Mouse (Mus musculus) limb, embryonic 11.5 days (tissue): ENCODE results near the gene Smarcad1. TPM values are rescaled to one million over a fixed set of nuclear protein-coding genes. Genes with fewer than 3 reads are reported as not detected.
A peak's percentile ranks its signal among the peaks of the same experiment; 100 is the strongest.

Experiments used
- ATAC-seq: fragments of 200-750 bp; cut with Nextera tagmentation; 2 replicates; pipeline ENCODE4 v1.8.0; 2017; ENCODE audit warnings: low read depth; ENCODE audit not compliant: insufficient number of reproducible peaks, low FRiP score, low TSS enrichment
- DNase-seq: peaks from one replicate; pipeline ENCODE4 v3.0.0-alpha.2; 2015; ENCODE audit warnings: low spot score
- H3K27ac ChIP-seq: fragments of 300-500 bp; sonication (generic); replicated peaks from 2 replicates; pipeline ENCODE4 v1.5.1; 2014; ENCODE audit warnings: low read depth, mild to moderate bottlenecking, low read length
- H3K27me3 ChIP-seq: fragments of 300-500 bp; sonication (generic); 2 replicates; pipeline ENCODE4 v1.6.1; 2014; ENCODE audit warnings: mild to moderate bottlenecking, low read length, mixed read lengths; ENCODE audit not compliant: control insufficient read depth, insufficient read depth
- H3K36me3 ChIP-seq: fragments of 300-500 bp; sonication (generic); 2 replicates; pipeline ENCODE4 v1.6.1; 2014; ENCODE audit warnings: mild to moderate bottlenecking, low read length, moderate library complexity, mixed read lengths; ENCODE audit not compliant: control insufficient read depth, insufficient read depth
- H3K4me1 ChIP-seq: fragments of 300-500 bp; sonication (generic); 2 replicates; pipeline ENCODE4 v1.6.1; 2014; ENCODE audit warnings: low read length, mixed read lengths; ENCODE audit not compliant: control insufficient read depth, insufficient read depth
- H3K4me2 ChIP-seq: fragments of 300-500 bp; sonication (generic); 2 replicates; pipeline ENCODE4 v1.6.1; 2014; ENCODE audit warnings: low read depth, mild to moderate bottlenecking, moderate library complexity; ENCODE audit not compliant: severe bottlenecking
- H3K4me3 ChIP-seq: fragments of 300-500 bp; sonication (generic); 2 replicates; pipeline ENCODE4 v1.5.1; 2014; ENCODE audit warnings: low read depth, low read length
- H3K9ac ChIP-seq: fragments of 300-500 bp; sonication (generic); 2 replicates; pipeline ENCODE4 v1.6.1; 2014; ENCODE audit warnings: mild to moderate bottlenecking, low read length
- H3K9me3 ChIP-seq: fragments of 300-500 bp; sonication (generic); 2 replicates; pipeline ENCODE4 v1.6.1; 2016; ENCODE audit warnings: low read length; ENCODE audit not compliant: control insufficient read depth
- WGBS: fragments of 180-500 bp; shearing (Covaris S2); extraction: QIAGEN DNeasy Blood & Tissue Kit; methylation state at CpG from one replicate; pipeline ENCODE4 v1.1.7; 2014; 5-methylcytosine and 5-hydroxymethylcytosine counted together
- polyA plus RNA-seq: library from polyadenylated mRNA; unstranded; fragments of >200 nt; fragmentation: Nextera tagmentation; extraction: Ambion mirVana; gene quantifications from 2 replicates; pipeline ENCODE4 v1.2.1, GENCODE M21; 2014

The Smarcad1 gene
- polyA plus RNA-seq, 1 experiment from 2014 or later: 99.4 TPM

GRCm38 (mm10) chr6:65126074-65126726 is 83.8 kb downstream of the Smarcad1 start:
- Histone ChIP-seq H3K9me3 (no peaks in the 10 kb centered on the region), H3K27ac (no peak overlapping the region), H3K9ac (no peak overlapping the region), H3K4me2 (no peak overlapping the region), H3K4me1 (no peaks in the 10 kb centered on the region), H3K36me3 (no peaks in the 10 kb centered on the region), H3K27me3 (no peaks in the 10 kb centered on the region), H3K4me3 (no peak overlapping the region)
- ATAC-seq (no peak), DNase-seq (peak; percentile 60)
- WGBS: 16% methylated on average over 2 of the region's 2 CpGs

GRCm38 (mm10) chr6:65132376-65132775 is 90.0 kb downstream of the Smarcad1 start:
- DNase-seq (no peak), ATAC-seq (no peak)
- Histone ChIP-seq H3K4me2 (no peak overlapping the region), H3K4me1 (no peaks in the 10 kb centered on the region), H3K9ac (no peak overlapping the region), H3K9me3 (no peaks in the 10 kb centered on the region), H3K27ac (no peak overlapping the region), H3K27me3 (no peaks in the 10 kb centered on the region), H3K36me3 (no peaks in the 10 kb centered on the region), H3K4me3 (no peak overlapping the region)
- 78% methylated on average over 6 of the region's 6 CpGs for WGBS

- no peaks in the 10 kb centered on the region for H3K27me3 ChIP-seq
- no peak overlapping the region for H3K4me2 ChIP-seq
- DNase-seq (no peak), ATAC-seq (no peak)
- no peaks in the 10 kb centered on the region for H3K4me1 ChIP-seq
- H3K9me3 ChIP-seq: no peaks in the 10 kb centered on the region
- no peak overlapping the region for H3K9ac ChIP-seq
- 40% methylated on average over 2 of the region's 2 CpGs for WGBS
- no peaks in the 10 kb centered on the region for H3K36me3 ChIP-seq
- no peak overlapping the region for H3K4me3 ChIP-seq
- H3K27ac ChIP-seq: no peak overlapping the region
These were observed 95.4 kb downstream of the Smarcad1 start for GRCm38 (mm10) chr6:65137802-65138201.

- no peaks in the 10 kb centered on the region for H3K4me1 ChIP-seq
- H3K4me3 ChIP-seq: no peak overlapping the region
- ATAC-seq (no peak), DNase-seq (no peak)
- H3K27me3 ChIP-seq: no peaks in the 10 kb centered on the region
- no peak overlapping the region for H3K27ac ChIP-seq
- H3K9me3 ChIP-seq: no peaks in the 10 kb centered on the region
- 90% methylated on average over 1 of the region's 1 CpGs for WGBS
- no peak overlapping the region for H3K4me2 ChIP-seq
- no peak overlapping the region for H3K9ac ChIP-seq
- H3K36me3 ChIP-seq: no peaks in the 10 kb centered on the region
These were observed 95.9 kb downstream of the Smarcad1 start for GRCm38 (mm10) chr6:65138243-65138642.

- Histone ChIP-seq H3K4me2 (no peak overlapping the region), H3K4me3 (no peak overlapping the region), H3K27ac (no peak overlapping the region), H3K9ac (no peak overlapping the region), H3K4me1 (no peaks in the 10 kb centered on the region), H3K27me3 (no peaks in the 10 kb centered on the region), H3K9me3 (no peaks in the 10 kb centered on the region), H3K36me3 (no peaks in the 10 kb centered on the region)
- no peak for ATAC-seq
- WGBS: 78% methylated on average over 5 of the region's 5 CpGs
- no peak for DNase-seq
These were observed 97.8 kb downstream of the Smarcad1 start for GRCm38 (mm10) chr6:65140082-65140749.

- no peaks in the 10 kb centered on the region for H3K36me3 ChIP-seq
- no peak overlapping the region for H3K9ac ChIP-seq
- ATAC-seq (no peak), DNase-seq (no peak)
- no peaks in the 10 kb centered on the region for H3K9me3 ChIP-seq
- no peak overlapping the region for H3K4me3 ChIP-seq
- H3K27me3 ChIP-seq: no peaks in the 10 kb centered on the region
- WGBS: 71% methylated on average over 6 of the region's 6 CpGs
- H3K27ac ChIP-seq: no peak overlapping the region
- H3K4me1 ChIP-seq: no peaks in the 10 kb centered on the region
- no peak overlapping the region for H3K4me2 ChIP-seq
These were observed 98.4 kb downstream of the Smarcad1 start for GRCm38 (mm10) chr6:65140750-65141243.

GRCm38 (mm10) chr6:65142316-65142715 is 99.9 kb downstream of the Smarcad1 start:
- Histone ChIP-seq H3K9ac (no peak overlapping the region), H3K27me3 (no peaks in the 10 kb centered on the region), H3K4me2 (no peak overlapping the region), H3K36me3 (no peaks in the 10 kb centered on the region), H3K27ac (no peak overlapping the region), H3K4me3 (no peak overlapping the region), H3K4me1 (no peaks in the 10 kb centered on the region), H3K9me3 (no peaks in the 10 kb centered on the region)
- ATAC-seq (no peak), DNase-seq (no peak)
- WGBS: 96% methylated on average over 1 of the region's 1 CpGs

GRCm38 (mm10) chr6:65144621-65145205 is 102.3 kb downstream of the Smarcad1 start, which contains the start of gene Hpgds:
TSS of gene Hpgds (minus strand) at chr6:65144908.
- Histone ChIP-seq H3K9me3 (no peaks in the 10 kb centered on the region), H3K36me3 (no peaks in the 10 kb centered on the region), H3K27ac (no peak within 1 kb of the TSS), H3K9ac (no peak within 1 kb of the TSS), H3K4me1 (no peaks in the 10 kb centered on the region), H3K4me2 (no peak within 1 kb of the TSS), H3K27me3 (no peaks in the 10 kb centered on the region), H3K4me3 (no peak within 1 kb of the TSS)
- DNase-seq (no peak), ATAC-seq (no peak)
- WGBS: 69% methylated on average over 16 of the region's 16 CpGs
